Mouse (Mus musculus): ENCODE measurements around the gene Gm4214. TPM values are rescaled to one million over a fixed set of nuclear protein-coding genes. Genes with fewer than 3 reads are reported as not detected.
"Not testable (repeated sequence)": the region's sequence is repeated elsewhere in the genome, so short reads cannot be mapped to it uniquely, and the experiment has no call there.

The Gm4214 gene
- polyA plus RNA-seq (2016; fragmentation: Nextera tagmentation; extraction: Ambion mirVana): not detected in 2 replicates

GRCm38 (mm10) chr7:22984573-22984972 is at the start of gene Gm4214:
Gene Gm4214, minus strand, starts transcription at chr7:22984673.
- not testable (repeated sequence) for H3K4me3 ChIP-seq; H3K36me3 ChIP-seq; H3K27me3 ChIP-seq (ENCODE audit: low read depth, poor library complexity, severe bottlenecking); DNase-seq (ENCODE audit: low spot score); H3K4me1 ChIP-seq; H3K27ac ChIP-seq; H3K9me3 ChIP-seq (replicated peaks)
- WGBS: no CpG with 5 or more reads among the region's 5 CpGs

GRCm38 (mm10) chr7:23019823-23020222 is 35.4 kb upstream of the Gm4214 start, which contains the start of gene Gm4216:
Gene Gm4216, minus strand, starts transcription at chr7:23019923.
- not testable (repeated sequence) for H3K27me3 ChIP-seq (ENCODE audit: low read depth, poor library complexity, severe bottlenecking); H3K4me3 ChIP-seq; H3K4me1 ChIP-seq; DNase-seq (ENCODE audit: low spot score); H3K9me3 ChIP-seq (replicated peaks); H3K36me3 ChIP-seq; H3K27ac ChIP-seq
- no CpG with 5 or more reads among the region's 3 CpGs for WGBS

Other genes with a start within 250 kb of the Gm4214 start
- not detected in 2 replicates for gene Vmn1r157, start 223.0 kb downstream of the Gm4214 start, polyA plus RNA-seq (2016; fragmentation: Nextera tagmentation; extraction: Ambion mirVana)
- gene Vmn1r158, start 193.9 kb downstream of the Gm4214 start, polyA plus RNA-seq (2016; fragmentation: Nextera tagmentation; extraction: Ambion mirVana): not detected in 2 replicates
- gene Vmn1r159, start 141.1 kb downstream of the Gm4214 start, polyA plus RNA-seq (2016; fragmentation: Nextera tagmentation; extraction: Ambion mirVana): not detected in 2 replicates
- not detected in 2 replicates for gene Vmn1r160, start 113.4 kb downstream of the Gm4214 start, polyA plus RNA-seq (2016; fragmentation: Nextera tagmentation; extraction: Ambion mirVana)
- not detected in 2 replicates for gene Gm4216, start 35.2 kb upstream of the Gm4214 start, polyA plus RNA-seq (2016; fragmentation: Nextera tagmentation; extraction: Ambion mirVana)
- not detected in 2 replicates for gene Vmn1r163, start 70.9 kb upstream of the Gm4214 start, polyA plus RNA-seq (2016; fragmentation: Nextera tagmentation; extraction: Ambion mirVana)
- gene Gm8720, start 82.8 kb upstream of the Gm4214 start, polyA plus RNA-seq (2016; fragmentation: Nextera tagmentation; extraction: Ambion mirVana): not detected in 2 replicates
- gene Gm10662, start 159.8 kb upstream of the Gm4214 start, polyA plus RNA-seq (2016; fragmentation: Nextera tagmentation; extraction: Ambion mirVana): not detected in 2 replicates
- gene Vmn1r165, start 232.7 kb upstream of the Gm4214 start, polyA plus RNA-seq (2016; fragmentation: Nextera tagmentation; extraction: Ambion mirVana): not detected in 2 replicates